Comparison of ENCODE assay signal across 17 mouse cellular contexts in genomic region chr7:99463120-99463519, GRCm38 (mm10). TPM values are rescaled to one million over a fixed set of nuclear protein-coding genes. Genes with fewer than 3 reads are reported as not detected.
"Had no signal": no experiment of that assay in that cellular context is flagged by ENCODE, and none has a peak within 500 bp of the region (broad histone marks: within the 10 kb centered on the region; RNA-seq: fewer than 3 reads in every experiment).

No protein-coding gene starts in this region.

- H3K27me3 ChIP-seq: neural tube, embryonic 13.5 days; neural tube, embryonic 15.5 days; stomach, embryonic 15.5 days had no signal

- H3K4me2 ChIP-seq: neural tube, embryonic 13.5 days; neural tube, embryonic 15.5 days; stomach, embryonic 15.5 days had no signal

- H3K9me3 ChIP-seq: neural tube, embryonic 13.5 days; neural tube, embryonic 15.5 days; stomach, embryonic 15.5 days had no signal

- H3K4me3 ChIP-seq: neural tube, embryonic 13.5 days; neural tube, embryonic 15.5 days; stomach, embryonic 15.5 days had no signal

- H3K27ac ChIP-seq: neural tube, embryonic 13.5 days; neural tube, embryonic 15.5 days; stomach, embryonic 15.5 days; stomach, postnatal 0 days had no signal

- DNase-seq: retina, postnatal 1 day; right cerebral cortex, adult 18-20 months; right cerebral cortex, postnatal 14 days; right cerebral cortex, postnatal 25 days; right cerebral cortex, postnatal 4 days; spleen, adult 18-20 months; thymus, adult 18-20 months; thymus, adult 2 months; thymus, postnatal 14 days; thymus, postnatal 25 days; thymus, postnatal 36 days; thymus, postnatal 4 days had no signal

- H3K9ac ChIP-seq: neural tube, embryonic 13.5 days; neural tube, embryonic 15.5 days; stomach, embryonic 15.5 days had no signal

RNA-seq across cellular contexts. Expression of gene Klhl35, which starts 2.7 kb away (rescaled TPM):
- total RNA-seq: neutrophil, adult 5-6 weeks had no signal
